Mouse (Mus musculus) gastrocnemius, postnatal 25 days (tissue): ENCODE data around the gene Gm5127. TPM values are rescaled to one million over a fixed set of nuclear protein-coding genes. Genes with fewer than 3 reads are reported as not detected.

Experiments used
- microRNA-seq, 2 experiments: library from miRNA; unstranded; fragments of <30 nt; microRNA quantifications; one replicate each; pipeline ENCODE4 v1.2.0; 2021; ENCODE audit warnings: borderline replicate concordance in 2 of 2
- total RNA-seq, 2 experiments: library from RNA; stranded (reverse); gene quantifications; 1 replicate in 1 of 2; 2 replicates in 1 of 2; pipeline ENCODE4 v1.2.3; 2021

Gene Gm5127
- total RNA-seq, 2 experiments from 2014 or later = not detected

Small RNA genes lying within 50 kb of the gene (microRNA-seq; reads per million reads assigned to microRNA genes)
- gene Gm22102 = 0 reads per million in 2 experiments

Other genes with a start within 250 kb of the Gm5127 start
- gene Fndc3c1, start 97.8 kb upstream of the Gm5127 start, total RNA-seq = 1 to 10 TPM; 1.7 to 1.8 TPM
- under 1 TPM; 0.43 to 0.94 TPM for gene Cysltr1, start 20.5 kb downstream of the Gm5127 start, total RNA-seq